Mouse (Mus musculus) liver, embryonic 16.5 days (tissue): ENCODE data around the gene Kbtbd4. TPM values are rescaled to one million over a fixed set of nuclear protein-coding genes. Genes with fewer than 3 reads are reported as not detected.
"Not testable (repeated sequence)": the region's sequence is repeated elsewhere in the genome, so short reads cannot be mapped to it uniquely, and the experiment has no call there.

Source experiments
- ATAC-seq: fragments of 200-750 bp; cut with Nextera tagmentation; 2 replicates; pipeline ENCODE4 v1.8.0; 2017; ENCODE audit warnings: low read depth, mild to moderate bottlenecking, moderate number of reproducible peaks, moderate library complexity
- H3K27ac ChIP-seq: fragments of 300-500 bp; sonication (generic); 2 replicates; pipeline ENCODE4 v1.5.1; 2014; ENCODE audit warnings: mild to moderate bottlenecking, low read length
- H3K27me3 ChIP-seq: fragments of 300-500 bp; sonication (generic); 2 replicates; pipeline ENCODE4 v1.6.1; 2014; ENCODE audit warnings: low read depth, low read length, mixed read lengths; ENCODE audit not compliant: control insufficient read depth, insufficient read depth
- H3K36me3 ChIP-seq: fragments of 300-500 bp; sonication (generic); 2 replicates; pipeline ENCODE4 v1.6.1; 2014; ENCODE audit warnings: mild to moderate bottlenecking; ENCODE audit not compliant: control insufficient read depth, insufficient read depth
- H3K4me1 ChIP-seq: fragments of 300-500 bp; sonication (generic); 2 replicates; pipeline ENCODE4 v1.6.1; 2014; ENCODE audit warnings: low read depth, low read length, mixed read lengths; ENCODE audit not compliant: control insufficient read depth
- H3K4me2 ChIP-seq: fragments of 300-500 bp; sonication (generic); 2 replicates; pipeline ENCODE4 v1.6.1; 2014; ENCODE audit warnings: low read depth, low read length, mixed read lengths
- H3K4me3 ChIP-seq: fragments of 300-500 bp; sonication (generic); 2 replicates; pipeline ENCODE4 v1.5.1; 2014; ENCODE audit warnings: low read depth, mild to moderate bottlenecking, low read length
- H3K9ac ChIP-seq: fragments of 300-500 bp; sonication (generic); 2 replicates; pipeline ENCODE4 v1.6.1; 2014; ENCODE audit warnings: low read depth, low read length
- H3K9me3 ChIP-seq: fragments of 300-500 bp; sonication (generic); replicated peaks from 2 replicates; pipeline ENCODE4 v1.6.1; 2016; ENCODE audit warnings: low read length; ENCODE audit not compliant: control insufficient read depth
- WGBS: fragments of 180-500 bp; shearing (Covaris S2); extraction: QIAGEN DNeasy Blood & Tissue Kit; methylation state at CpG from one replicate; pipeline ENCODE4 v1.1.7; 2014; ENCODE audit not compliant: insufficient replicate concordance; 5-methylcytosine and 5-hydroxymethylcytosine counted together
- polyA plus RNA-seq: library from polyadenylated mRNA; unstranded; fragments of >200 nt; fragmentation: Nextera tagmentation; extraction: Ambion mirVana; gene quantifications from 2 replicates; pipeline ENCODE4 v1.2.1, GENCODE M21; 2015

The Kbtbd4 gene
- polyA plus RNA-seq, 1 experiment from 2014 or later = 15.7 TPM

DNA sequence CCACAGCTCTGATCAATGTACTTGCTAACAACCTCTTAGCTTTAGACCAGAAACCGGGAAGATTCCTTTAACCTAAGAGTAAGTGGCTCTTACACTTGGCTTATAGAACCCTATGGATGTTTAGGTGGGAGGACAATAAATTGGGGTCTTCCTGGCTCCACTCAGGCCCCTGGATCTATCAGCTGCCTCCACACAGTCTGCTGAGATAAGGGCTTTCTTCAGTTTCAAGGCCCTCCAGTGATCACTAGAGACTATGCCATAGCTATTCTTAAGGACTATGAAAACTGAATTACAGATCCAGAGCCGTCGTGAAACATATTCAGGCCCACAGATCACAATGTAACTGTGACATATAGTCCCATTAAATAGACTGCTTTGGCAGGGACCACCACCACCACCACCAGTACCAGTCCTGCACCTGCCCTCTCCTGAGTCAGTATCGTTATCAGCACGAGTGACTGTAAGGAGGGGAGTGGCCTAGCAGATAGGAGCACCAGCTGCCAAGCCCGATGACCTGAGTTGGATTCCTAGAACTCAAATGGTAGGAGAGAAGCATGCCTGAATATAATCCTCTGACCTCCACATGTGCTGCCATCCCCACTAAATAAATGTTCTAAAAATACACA lies 10.8 kb upstream of the Kbtbd4 start:
- H3K27ac ChIP-seq = peak overlapping the region; percentile 86
- H3K36me3 ChIP-seq = peaks cover 18% of the 10 kb centered on the region
- peak overlapping the region; percentile 55 for H3K4me2 ChIP-seq
- H3K4me3 ChIP-seq = peak overlapping the region; percentile 23
- H3K9me3 ChIP-seq = no peaks in the 10 kb centered on the region
- H3K27me3 ChIP-seq = peaks cover 17% of the 10 kb centered on the region
- H3K4me1 ChIP-seq = peaks cover 48% of the 10 kb centered on the region
- 37% methylated on average over 6 of the region's 6 CpGs for WGBS
- peak overlapping the region; percentile 27; the same call in 1 of the 2 replicates for H3K9ac ChIP-seq
- peak; percentile 89 for ATAC-seq

DNA sequence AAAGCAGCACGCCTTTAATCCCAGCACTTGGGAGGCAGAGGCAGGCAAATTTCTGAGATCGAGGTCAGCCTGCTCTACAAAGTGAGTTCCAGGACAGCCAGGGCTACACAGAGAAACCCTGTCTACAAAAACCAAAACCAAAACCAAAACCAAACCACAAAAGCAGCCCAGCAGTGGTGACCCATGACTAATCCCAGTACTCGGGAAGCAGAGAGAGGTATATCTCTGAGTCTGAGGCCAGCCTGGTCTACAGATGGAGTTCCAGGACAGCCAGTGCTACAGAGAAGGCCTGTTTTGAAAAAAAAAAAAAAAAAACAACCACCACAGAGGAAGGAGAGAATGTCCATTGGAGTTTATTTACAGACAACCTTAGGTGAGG lies 10.3 kb upstream of the Kbtbd4 start:
- peaks cover 45% of the 10 kb centered on the region for H3K4me1 ChIP-seq
- H3K27ac ChIP-seq = peak overlapping the region; percentile 86
- 0 out of 2 replicates have a peak overlapping the region, but pooled peaks have one; percentile 20 for H3K9ac ChIP-seq
- not testable (repeated sequence) for ATAC-seq, H3K9me3 ChIP-seq
- 24% methylated on average over 3 of the region's 3 CpGs for WGBS
- H3K4me3 ChIP-seq = peak overlapping the region; percentile 23
- peak overlapping the region; percentile 55 for H3K4me2 ChIP-seq
- peaks cover 19% of the 10 kb centered on the region for H3K36me3 ChIP-seq
- H3K27me3 ChIP-seq = peaks cover 12% of the 10 kb centered on the region

DNA sequence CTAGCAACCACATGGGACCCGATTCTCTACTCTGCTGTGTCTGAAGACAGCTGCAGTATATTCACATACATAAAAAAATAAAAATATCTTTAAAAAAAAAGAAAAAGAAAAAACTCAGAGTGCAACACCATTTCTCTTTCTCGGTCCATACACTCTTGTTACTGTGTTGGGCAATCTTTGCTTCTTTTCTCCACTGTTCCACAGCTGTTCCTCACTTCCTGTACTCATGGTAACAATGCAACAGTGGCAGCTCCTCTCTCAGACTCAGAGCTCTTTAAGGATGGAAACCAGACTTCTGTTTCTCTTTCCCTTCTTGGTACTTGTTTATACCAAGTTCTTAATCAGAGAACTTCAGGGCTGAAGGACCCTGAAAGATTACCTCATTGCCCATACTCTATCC lies 1.1 kb upstream of the Kbtbd4 start:
- Histone ChIP-seq H3K4me2 (peak overlapping the region; percentile 73), H3K27ac (no peak overlapping the region), H3K9ac (peak overlapping the region; percentile 94), H3K36me3 (peaks cover 18% of the 10 kb centered on the region), H3K4me3 (peak overlapping the region; percentile 87), H3K4me1 (peaks cover 19% of the 10 kb centered on the region), H3K27me3 (no peaks in the 10 kb centered on the region), H3K9me3 (no peaks in the 10 kb centered on the region)
- 59% methylated on average over 2 of the region's 2 CpGs for WGBS
- ATAC-seq = no peak

DNA sequence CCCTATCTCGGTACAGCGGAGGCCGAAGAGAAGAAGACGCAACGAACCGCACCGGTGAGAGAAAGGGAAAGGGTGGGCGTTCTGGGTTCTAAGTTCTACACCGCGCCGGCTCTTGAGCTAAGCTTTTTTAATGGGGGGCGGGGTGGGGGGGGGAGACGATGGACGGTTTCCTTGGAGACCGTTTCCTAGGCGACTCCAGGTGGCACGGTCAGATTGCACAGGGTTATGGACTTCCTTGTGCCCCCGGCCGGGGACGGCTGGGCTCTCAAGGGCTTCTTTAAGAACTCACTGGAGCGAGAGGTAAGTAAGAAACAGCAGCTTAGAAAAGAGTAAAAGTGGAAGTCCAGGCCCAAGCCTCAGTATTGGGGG lies 300 bp downstream of the Kbtbd4 start:
- H3K9me3 ChIP-seq = no peaks in the 10 kb centered on the region
- H3K9ac ChIP-seq = peak overlapping the region; percentile 94
- under 1% methylated on average over 21 of the region's 21 CpGs for WGBS
- H3K4me2 ChIP-seq = peak overlapping the region; percentile 73
- peak; percentile 47 for ATAC-seq
- H3K36me3 ChIP-seq = peaks cover 27% of the 10 kb centered on the region
- H3K4me3 ChIP-seq = peak overlapping the region; percentile 87
- peaks cover 19% of the 10 kb centered on the region for H3K4me1 ChIP-seq
- H3K27ac ChIP-seq = peak overlapping the region; percentile 90
- no peaks in the 10 kb centered on the region for H3K27me3 ChIP-seq

DNA sequence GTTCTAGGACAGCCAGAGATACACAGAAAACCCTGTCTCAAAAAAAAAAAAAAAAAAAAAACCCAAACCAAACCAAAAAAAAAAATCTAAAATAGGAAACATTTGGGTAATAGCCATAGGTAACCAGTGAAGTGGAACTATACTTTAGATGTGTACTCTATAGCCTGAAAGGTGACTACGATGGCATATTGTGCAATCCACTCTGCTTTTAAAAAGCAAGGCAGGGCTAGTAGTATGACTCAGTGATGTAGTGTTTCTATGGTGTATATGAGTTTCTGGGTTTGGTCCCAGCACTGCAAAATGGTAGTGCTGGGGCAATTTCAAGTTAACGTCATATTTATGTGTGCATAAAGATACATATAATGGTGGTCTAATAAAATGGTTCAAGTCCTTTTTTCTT lies 2.2 kb downstream of the Kbtbd4 start:
- H3K36me3 ChIP-seq = peaks cover 36% of the 10 kb centered on the region
- WGBS = 74% methylated on average over 2 of the region's 2 CpGs
- no peaks in the 10 kb centered on the region for H3K9me3 ChIP-seq
- no peak for ATAC-seq
- no peak overlapping the region for H3K4me3 ChIP-seq
- no peak overlapping the region for H3K27ac ChIP-seq
- no peak overlapping the region for H3K9ac ChIP-seq
- H3K27me3 ChIP-seq = no peaks in the 10 kb centered on the region
- no peak overlapping the region for H3K4me2 ChIP-seq
- peaks cover 19% of the 10 kb centered on the region for H3K4me1 ChIP-seq

DNA sequence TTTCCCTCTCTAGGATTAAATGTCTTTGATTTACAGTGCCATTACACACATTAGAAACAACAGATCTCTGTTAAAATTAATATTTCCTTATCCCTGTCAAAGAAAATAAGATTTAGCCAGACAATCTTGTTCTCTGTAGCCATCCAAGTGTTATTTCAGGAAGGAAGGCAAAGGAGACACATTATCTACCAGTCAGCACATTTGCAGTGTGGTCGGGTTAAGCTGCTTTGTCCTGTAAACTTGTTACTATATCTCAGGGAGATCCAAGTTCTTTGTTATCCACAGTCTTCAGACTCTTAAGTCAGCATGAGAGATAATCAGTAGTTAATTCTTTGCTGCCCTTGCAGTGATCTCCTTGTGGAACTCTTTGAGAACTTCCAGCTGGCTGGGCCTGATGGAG lies 6.3 kb downstream of the Kbtbd4 start:
- Histone ChIP-seq H3K9ac (no peak overlapping the region), H3K4me1 (peaks cover 11% of the 10 kb centered on the region; the same call in 1 of the 2 replicates), H3K9me3 (no peaks in the 10 kb centered on the region), H3K27me3 (no peaks in the 10 kb centered on the region), H3K4me2 (no peak overlapping the region), H3K4me3 (no peak overlapping the region), H3K27ac (no peak overlapping the region), H3K36me3 (peaks cover 31% of the 10 kb centered on the region)
- 32% methylated on average over 1 of the region's 1 CpGs for WGBS
- no peak for ATAC-seq

DNA sequence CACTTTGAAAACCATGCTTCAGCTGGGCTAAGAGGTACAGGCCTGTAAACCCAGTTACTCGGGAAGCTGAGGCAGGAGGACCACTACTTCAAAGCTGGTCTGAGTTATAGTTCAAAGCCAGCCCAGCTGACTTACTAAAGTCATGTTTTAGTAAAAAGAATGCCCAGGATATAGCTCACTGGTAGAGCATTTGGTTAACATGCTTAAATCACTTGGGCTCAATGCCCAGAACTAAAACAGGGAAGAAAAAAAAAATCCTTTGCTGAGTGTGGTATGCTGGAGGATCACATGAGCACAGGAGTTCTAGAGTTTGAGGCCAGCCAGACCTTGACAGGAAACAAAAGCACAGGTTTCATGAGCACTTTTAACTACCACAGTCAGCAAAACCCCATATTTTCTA lies 7.1 kb downstream of the Kbtbd4 start:
- ATAC-seq = no peak
- H3K27me3 ChIP-seq = no peaks in the 10 kb centered on the region
- no peak overlapping the region for H3K27ac ChIP-seq
- H3K4me1 ChIP-seq = peaks cover 18% of the 10 kb centered on the region
- no peak overlapping the region for H3K4me3 ChIP-seq
- peaks cover 31% of the 10 kb centered on the region for H3K36me3 ChIP-seq
- H3K4me2 ChIP-seq = no peak overlapping the region
- no peaks in the 10 kb centered on the region for H3K9me3 ChIP-seq
- H3K9ac ChIP-seq = no peak overlapping the region
- WGBS = 61% methylated on average over 1 of the region's 1 CpGs

DNA sequence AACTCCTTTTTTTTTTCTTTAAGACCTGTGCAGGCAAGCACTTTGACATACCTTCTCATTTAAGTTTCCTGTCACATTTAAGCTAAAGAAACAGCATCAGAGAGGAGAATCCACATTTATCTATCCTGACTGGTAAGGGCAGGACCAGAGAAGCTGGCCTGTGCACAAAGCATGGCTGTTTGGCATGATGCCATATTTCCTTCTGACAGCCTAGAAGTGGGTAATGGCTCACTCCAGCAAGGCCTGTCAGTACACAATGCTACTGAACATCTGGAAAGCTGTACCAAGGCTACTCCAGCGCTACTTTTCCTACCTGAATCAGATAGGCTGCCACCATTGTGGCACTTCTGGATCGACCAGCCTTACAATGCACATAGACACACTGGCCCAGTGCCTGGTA lies 9.1 kb downstream of the Kbtbd4 start:
- ATAC-seq = no peak
- Histone ChIP-seq H3K4me1 (peaks cover 29% of the 10 kb centered on the region), H3K27ac (no peak overlapping the region), H3K4me2 (no peak overlapping the region), H3K27me3 (no peaks in the 10 kb centered on the region), H3K36me3 (peaks cover 24% of the 10 kb centered on the region), H3K4me3 (no peak overlapping the region), H3K9me3 (no peaks in the 10 kb centered on the region), H3K9ac (no peak overlapping the region)
- 82% methylated on average over 2 of the region's 2 CpGs for WGBS

DNA sequence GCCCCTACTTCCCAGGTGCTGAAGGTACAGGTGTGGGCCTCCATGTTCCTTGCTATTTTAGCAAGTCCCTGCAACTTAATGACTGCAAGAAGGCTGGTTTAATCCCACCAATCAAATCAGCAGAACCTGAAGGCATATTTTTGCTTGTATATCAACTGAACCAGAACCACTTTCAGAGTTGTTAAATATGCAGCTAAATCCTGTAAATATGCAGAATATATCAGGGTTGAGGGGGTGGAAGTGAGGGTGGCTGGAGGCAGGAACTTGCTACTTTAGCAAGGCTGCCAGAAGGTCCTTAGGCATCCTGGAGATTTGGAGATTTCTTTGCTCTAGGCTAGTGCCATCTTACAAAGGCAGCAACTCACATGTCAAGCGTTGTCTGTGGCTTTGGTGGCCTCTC lies 11.0 kb downstream of the Kbtbd4 start:
- Histone ChIP-seq H3K4me2 (0 out of 2 replicates have a peak overlapping the region, but pooled peaks have one; percentile 99), H3K36me3 (0 out of 2 replicates have a peak, but pooled peaks cover 8% of the 10 kb centered on the region), H3K9me3 (no peaks in the 10 kb centered on the region), H3K27me3 (no peaks in the 10 kb centered on the region), H3K4me1 (peaks cover 29% of the 10 kb centered on the region), H3K9ac (no peak overlapping the region; the same call in 1 of the 2 replicates), H3K27ac (no peak overlapping the region), H3K4me3 (no peak overlapping the region)
- WGBS = 61% methylated on average over 1 of the region's 1 CpGs
- no peak for ATAC-seq
